Mouse (Mus musculus): Measurements from ENCODE around the gene Nedd1. TPM values are rescaled to one million over a fixed set of nuclear protein-coding genes. Genes with fewer than 3 reads are reported as not detected.

Nedd1 gene
- polyA plus RNA-seq (2015; fragmentation: Nextera tagmentation; extraction: Ambion mirVana) = 51.1 and 52.6 TPM in 2 replicates

DNA sequence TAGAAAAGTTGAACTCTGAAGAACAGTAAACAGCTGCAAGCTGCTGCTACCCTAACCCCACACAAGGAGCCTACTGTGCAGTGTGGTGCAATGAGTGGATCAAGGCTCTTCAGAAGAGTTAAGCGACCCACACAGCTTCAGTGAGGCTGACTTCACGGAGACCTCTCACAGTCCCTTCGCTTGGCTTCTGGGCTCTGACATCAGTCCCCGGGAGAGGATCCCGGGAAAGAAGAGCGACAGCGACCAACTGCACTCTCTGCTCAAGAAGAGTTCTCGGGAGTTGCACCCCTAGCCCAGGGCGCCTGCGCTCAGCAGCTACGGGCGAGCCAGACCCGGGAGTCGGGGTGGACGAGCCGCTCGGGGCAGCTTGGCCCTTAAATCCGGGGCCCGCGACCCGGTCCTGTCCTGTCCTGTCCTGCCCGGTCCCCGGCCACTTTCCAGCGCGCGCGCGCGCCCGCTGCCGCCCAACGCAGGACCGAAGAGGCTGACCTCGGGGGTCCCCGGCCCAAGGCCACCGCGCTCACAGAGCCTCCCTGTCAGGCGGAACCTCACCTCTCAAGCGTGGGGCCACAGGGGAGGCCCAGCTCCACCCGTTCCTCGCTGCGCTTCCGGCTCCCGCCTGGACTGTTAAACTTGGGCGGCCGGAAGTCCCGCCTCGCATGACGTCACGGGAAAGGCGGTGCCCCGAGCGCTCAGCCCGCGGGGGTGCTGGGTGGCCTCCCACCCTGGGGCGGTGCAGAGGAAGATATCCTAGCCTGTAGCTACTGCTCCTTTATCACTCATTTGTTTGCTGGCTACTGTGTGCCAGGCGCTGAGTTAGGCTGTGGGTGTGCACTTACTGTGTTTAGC lies at the start of gene Nedd1:
Nedd1 (minus strand) TSS at position 650 of the 849 bp plus-strand sequence.
- H3K27me3 ChIP-seq (ENCODE audit: insufficient read depth, low read length) = no peaks in the 10 kb centered on the region
- peak within 1 kb of the TSS; percentile 93 for H3K27ac ChIP-seq (ENCODE audit: low read length)
- H3K9ac ChIP-seq (replicated peaks; ENCODE audit: low read length) = peak within 1 kb of the TSS; percentile 88
- H3K4me2 ChIP-seq (replicated peaks; ENCODE audit: low read depth, low read length) = peak within 1 kb of the TSS; percentile 66
- H3K36me3 ChIP-seq (ENCODE audit: insufficient read depth, low read length) = no peaks in the 10 kb centered on the region; the same call in none of the 2 replicates
- ATAC-seq (ENCODE audit: low FRiP score, low TSS enrichment) = peak; percentile 99
- peaks cover 9% of the 10 kb centered on the region; the same call in 1 of the 2 replicates for H3K9me3 ChIP-seq (ENCODE audit: low read length)
- peak within 1 kb of the TSS; percentile 75 for H3K4me3 ChIP-seq (ENCODE audit: low read length)
- peaks cover 6% of the 10 kb centered on the region for H3K4me1 ChIP-seq (ENCODE audit: insufficient read depth, low read length)
- WGBS = under 1% methylated on average over 57 of the region's 57 CpGs

DNA sequence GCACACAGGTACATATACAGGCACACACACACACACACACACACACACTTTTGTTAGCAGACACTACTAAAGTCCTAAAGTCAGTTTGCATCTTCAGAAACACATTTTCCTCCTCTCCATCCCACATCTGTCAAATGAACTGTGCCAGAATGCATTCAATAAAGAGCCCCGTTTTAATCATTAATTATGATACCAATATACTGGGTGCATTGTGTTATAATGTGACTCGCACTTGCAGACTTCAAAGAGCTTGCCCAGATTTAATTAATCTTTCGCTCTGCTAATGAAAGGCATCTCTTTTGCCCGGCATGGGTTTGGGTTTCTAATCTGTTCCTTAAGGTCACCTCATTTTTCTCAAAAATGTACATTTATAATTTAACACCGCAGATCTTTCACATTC lies 32.1 kb upstream of the Nedd1 start:
- no peak for ATAC-seq (ENCODE audit: low FRiP score, low TSS enrichment)
- Histone ChIP-seq H3K9ac (replicated peaks; ENCODE audit: low read length) (no peak overlapping the region), H3K27ac (ENCODE audit: low read length) (no peak overlapping the region), H3K9me3 (ENCODE audit: low read length) (peaks cover 5% of the 10 kb centered on the region; the same call in 1 of the 2 replicates), H3K4me3 (ENCODE audit: low read length) (no peak overlapping the region), H3K27me3 (ENCODE audit: insufficient read depth, low read length) (no peaks in the 10 kb centered on the region), H3K4me1 (ENCODE audit: insufficient read depth, low read length) (no peaks in the 10 kb centered on the region), H3K4me2 (replicated peaks; ENCODE audit: low read depth, low read length) (no peak overlapping the region), H3K36me3 (ENCODE audit: insufficient read depth, low read length) (no peaks in the 10 kb centered on the region)
- WGBS = 94% methylated on average over 5 of the region's 5 CpGs

DNA sequence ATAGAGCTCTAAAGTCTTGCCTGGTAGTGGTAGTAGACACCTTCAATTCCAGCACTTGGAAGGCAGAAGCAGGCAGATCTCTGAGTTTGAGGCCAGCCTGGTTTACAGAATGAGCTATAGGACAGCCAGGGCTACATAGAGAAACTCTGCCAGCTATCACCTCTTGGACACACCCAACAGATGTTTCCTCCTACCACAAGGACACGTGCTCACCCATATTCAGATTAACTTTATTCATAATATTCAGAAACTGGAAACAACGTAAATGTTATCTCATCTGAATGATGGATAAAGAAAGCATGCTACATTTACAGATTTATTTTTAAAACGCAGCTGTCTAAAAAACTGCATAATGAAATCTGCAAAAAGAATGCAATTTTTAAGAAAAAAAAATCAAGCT lies 8.1 kb upstream of the Nedd1 start:
- WGBS = 86% methylated on average over 3 of the region's 3 CpGs
- no peak for ATAC-seq (ENCODE audit: low FRiP score, low TSS enrichment)
- no peak overlapping the region for H3K4me3 ChIP-seq (ENCODE audit: low read length)
- H3K4me1 ChIP-seq (ENCODE audit: insufficient read depth, low read length) = no peaks in the 10 kb centered on the region
- H3K9ac ChIP-seq (replicated peaks; ENCODE audit: low read length) = no peak overlapping the region
- no peak overlapping the region for H3K4me2 ChIP-seq (replicated peaks; ENCODE audit: low read depth, low read length)
- no peak overlapping the region for H3K27ac ChIP-seq (ENCODE audit: low read length)
- no peaks in the 10 kb centered on the region for H3K27me3 ChIP-seq (ENCODE audit: insufficient read depth, low read length)
- H3K36me3 ChIP-seq (ENCODE audit: insufficient read depth, low read length) = no peaks in the 10 kb centered on the region
- peaks cover 3% of the 10 kb centered on the region; the same call in 1 of the 2 replicates for H3K9me3 ChIP-seq (ENCODE audit: low read length)

DNA sequence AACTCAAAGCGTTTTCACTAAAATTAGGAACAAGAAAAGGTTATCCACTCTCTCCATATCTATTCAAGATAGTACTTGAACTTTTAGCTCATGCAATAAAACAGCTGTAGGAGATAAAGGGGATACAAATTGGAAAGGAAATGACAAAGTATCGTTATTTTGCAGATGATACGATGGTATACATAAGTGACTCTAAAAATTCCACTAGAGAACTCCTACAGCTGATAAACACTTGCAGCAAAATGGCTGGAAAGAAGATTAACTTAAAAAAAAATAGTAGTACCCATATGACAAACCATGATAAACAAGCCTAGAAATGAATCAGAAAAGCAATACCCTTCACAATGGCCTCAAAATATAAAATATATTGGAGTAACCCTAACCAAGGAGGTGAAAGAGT lies 6.5 kb upstream of the Nedd1 start:
- Histone ChIP-seq H3K4me1 (ENCODE audit: insufficient read depth, low read length) (no peaks in the 10 kb centered on the region), H3K4me3 (ENCODE audit: low read length) (no peak overlapping the region), H3K36me3 (ENCODE audit: insufficient read depth, low read length) (no peaks in the 10 kb centered on the region), H3K4me2 (replicated peaks; ENCODE audit: low read depth, low read length) (no peak overlapping the region), H3K27ac (ENCODE audit: low read length) (no peak overlapping the region), H3K9ac (replicated peaks; ENCODE audit: low read length) (no peak overlapping the region), H3K27me3 (ENCODE audit: insufficient read depth, low read length) (no peaks in the 10 kb centered on the region), H3K9me3 (ENCODE audit: low read length) (peaks cover 9% of the 10 kb centered on the region; the same call in 1 of the 2 replicates)
- WGBS = 83% methylated on average over 3 of the region's 3 CpGs
- no peak for ATAC-seq (ENCODE audit: low FRiP score, low TSS enrichment)

DNA sequence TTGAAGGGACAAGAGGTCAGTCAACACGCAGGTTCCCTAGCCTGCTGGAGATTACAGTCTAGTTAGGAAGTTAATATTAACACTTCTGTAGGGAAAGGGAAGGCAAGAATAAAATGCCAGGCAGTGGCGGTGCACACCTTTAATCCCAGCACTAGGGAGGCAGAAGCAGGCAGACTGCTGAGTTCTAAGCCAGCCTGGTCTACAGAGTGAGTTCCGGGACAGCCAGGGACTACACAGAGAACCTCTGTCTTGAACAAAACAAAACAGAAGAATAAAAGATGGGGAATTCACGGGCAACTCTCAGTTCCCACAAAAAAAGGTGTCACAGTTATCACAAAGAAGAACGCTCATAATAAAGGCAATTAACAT lies 384 bp upstream of the Nedd1 start:
- no peak for ATAC-seq (ENCODE audit: low FRiP score, low TSS enrichment)

DNA sequence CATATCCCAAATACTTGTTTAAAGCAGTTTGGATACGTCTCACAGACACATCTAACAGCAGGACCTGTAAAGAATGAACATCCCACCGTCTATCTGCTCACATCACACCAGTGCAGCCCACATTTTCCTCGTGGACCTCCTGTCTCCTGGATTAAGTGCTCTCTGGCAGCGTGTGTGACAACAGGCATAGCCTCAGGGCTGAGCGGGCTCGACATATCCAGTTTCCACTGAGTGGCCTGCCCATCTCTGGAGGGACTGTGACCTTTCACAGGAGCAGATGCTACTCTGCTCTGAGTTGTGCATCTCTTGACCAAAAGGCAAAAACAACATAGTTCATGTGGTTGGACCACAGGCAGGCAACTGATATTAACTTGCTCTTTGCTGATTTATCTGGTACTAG lies 23.2 kb downstream of the Nedd1 start:
- ATAC-seq (ENCODE audit: low FRiP score, low TSS enrichment) = no peak
- Histone ChIP-seq H3K27me3 (ENCODE audit: insufficient read depth, low read length) (no peaks in the 10 kb centered on the region), H3K36me3 (ENCODE audit: insufficient read depth, low read length) (peaks cover 28% of the 10 kb centered on the region), H3K4me3 (ENCODE audit: low read length) (no peak overlapping the region), H3K9ac (replicated peaks; ENCODE audit: low read length) (no peak overlapping the region), H3K4me1 (ENCODE audit: insufficient read depth, low read length) (no peaks in the 10 kb centered on the region), H3K27ac (ENCODE audit: low read length) (no peak overlapping the region), H3K4me2 (replicated peaks; ENCODE audit: low read depth, low read length) (no peak overlapping the region), H3K9me3 (ENCODE audit: low read length) (no peaks in the 10 kb centered on the region)
- WGBS = 48% methylated on average over 6 of the region's 6 CpGs

More for the DNA sequence above, 384 bp upstream of the Nedd1 start:
- peak overlapping the region; percentile 66 for H3K4me2 ChIP-seq (replicated peaks; ENCODE audit: low read depth, low read length)
- H3K9ac ChIP-seq (replicated peaks; ENCODE audit: low read length) = peak overlapping the region; percentile 88
- peaks cover 9% of the 10 kb centered on the region; the same call in 1 of the 2 replicates for H3K9me3 ChIP-seq (ENCODE audit: low read length)
- no peaks in the 10 kb centered on the region for H3K27me3 ChIP-seq (ENCODE audit: insufficient read depth, low read length)
- H3K36me3 ChIP-seq (ENCODE audit: insufficient read depth, low read length) = no peaks in the 10 kb centered on the region; the same call in none of the 2 replicates
- peaks cover 6% of the 10 kb centered on the region for H3K4me1 ChIP-seq (ENCODE audit: insufficient read depth, low read length)
- H3K27ac ChIP-seq (ENCODE audit: low read length) = peak overlapping the region; percentile 93
- peak overlapping the region; percentile 75 for H3K4me3 ChIP-seq (ENCODE audit: low read length)
- 41% methylated on average over 5 of the region's 5 CpGs for WGBS

DNA sequence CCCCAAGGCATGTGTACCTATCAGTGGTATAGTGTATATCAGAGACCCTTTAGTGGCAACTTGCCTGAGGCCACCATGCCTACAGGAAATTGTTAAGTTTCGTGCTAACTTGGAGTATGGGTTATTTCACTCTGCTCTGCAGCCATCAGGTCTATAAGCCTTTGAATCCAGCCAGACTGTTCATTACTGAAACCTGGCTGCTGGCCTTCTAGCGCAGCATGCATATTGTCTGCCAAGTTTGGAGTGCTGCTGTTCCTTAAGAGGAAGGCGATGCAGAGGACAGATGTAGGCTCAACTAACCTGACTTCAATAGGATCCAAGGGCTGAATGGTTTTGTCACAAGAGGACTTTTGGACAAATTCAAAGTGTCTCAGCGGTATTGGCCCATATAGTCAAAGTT lies 47.2 kb downstream of the Nedd1 start:
- Histone ChIP-seq H3K4me2 (replicated peaks; ENCODE audit: low read depth, low read length) (no peak overlapping the region), H3K36me3 (ENCODE audit: insufficient read depth, low read length) (no peaks in the 10 kb centered on the region), H3K27me3 (ENCODE audit: insufficient read depth, low read length) (no peaks in the 10 kb centered on the region), H3K9ac (replicated peaks; ENCODE audit: low read length) (no peak overlapping the region), H3K4me3 (ENCODE audit: low read length) (no peak overlapping the region), H3K4me1 (ENCODE audit: insufficient read depth, low read length) (no peaks in the 10 kb centered on the region), H3K9me3 (ENCODE audit: low read length) (no peaks in the 10 kb centered on the region), H3K27ac (ENCODE audit: low read length) (no peak overlapping the region)
- ATAC-seq (ENCODE audit: low FRiP score, low TSS enrichment) = no peak
- WGBS = 90% methylated on average over 4 of the region's 4 CpGs

DNA sequence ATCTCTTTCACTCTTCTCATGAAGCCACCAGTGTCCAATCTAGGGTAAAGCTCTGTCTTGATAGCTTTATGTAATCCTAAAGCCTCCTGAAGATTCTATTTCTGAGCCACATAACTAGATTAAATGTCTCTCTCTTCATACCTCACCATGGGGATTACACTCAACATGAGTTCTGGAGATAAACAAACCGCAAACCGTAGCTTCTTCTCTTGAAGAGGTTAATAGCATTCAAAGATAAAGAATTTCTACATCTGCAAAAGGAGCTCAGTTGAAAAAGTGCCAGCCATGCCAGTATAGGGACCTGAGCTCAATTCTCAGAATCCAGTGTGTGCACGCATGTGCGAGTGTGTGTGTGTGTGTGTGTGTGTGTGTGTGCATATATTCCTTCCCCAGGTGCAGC lies 50.3 kb downstream of the Nedd1 start:
- H3K36me3 ChIP-seq (ENCODE audit: insufficient read depth, low read length) = no peaks in the 10 kb centered on the region
- no peak for ATAC-seq (ENCODE audit: low FRiP score, low TSS enrichment)
- 92% methylated on average over 4 of the region's 4 CpGs for WGBS
- no peak overlapping the region for H3K9ac ChIP-seq (replicated peaks; ENCODE audit: low read length)
- H3K4me2 ChIP-seq (replicated peaks; ENCODE audit: low read depth, low read length) = no peak overlapping the region
- H3K27ac ChIP-seq (ENCODE audit: low read length) = no peak overlapping the region
- H3K27me3 ChIP-seq (ENCODE audit: insufficient read depth, low read length) = no peaks in the 10 kb centered on the region
- no peak overlapping the region for H3K4me3 ChIP-seq (ENCODE audit: low read length)
- no peaks in the 10 kb centered on the region for H3K4me1 ChIP-seq (ENCODE audit: insufficient read depth, low read length)
- H3K9me3 ChIP-seq (ENCODE audit: low read length) = no peaks in the 10 kb centered on the region

DNA sequence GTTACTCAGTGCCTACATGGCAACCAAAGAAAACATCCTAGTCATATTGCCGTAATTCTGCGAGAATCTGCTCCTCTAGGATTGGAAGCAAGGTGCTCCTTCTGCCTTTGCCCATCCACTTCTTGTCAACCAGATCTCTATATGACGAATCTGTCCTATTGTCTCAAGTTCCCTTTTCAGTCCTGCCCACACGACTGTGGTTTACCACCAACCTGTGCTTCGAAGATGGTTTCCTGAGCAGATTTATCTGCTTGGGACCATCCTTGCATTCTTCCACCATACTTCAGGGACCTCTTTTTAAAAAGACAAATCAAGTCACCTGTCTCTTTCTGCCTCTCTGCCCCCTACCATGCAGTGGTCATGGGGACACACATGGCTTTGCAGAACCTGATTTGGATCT lies 56.9 kb downstream of the Nedd1 start:
- H3K4me1 ChIP-seq (ENCODE audit: insufficient read depth, low read length) = no peaks in the 10 kb centered on the region
- no peak overlapping the region for H3K4me2 ChIP-seq (replicated peaks; ENCODE audit: low read depth, low read length)
- no peak overlapping the region for H3K27ac ChIP-seq (ENCODE audit: low read length)
- no peaks in the 10 kb centered on the region for H3K9me3 ChIP-seq (ENCODE audit: low read length)
- H3K27me3 ChIP-seq (ENCODE audit: insufficient read depth, low read length) = no peaks in the 10 kb centered on the region
- 84% methylated on average over 5 of the region's 5 CpGs for WGBS
- no peak overlapping the region for H3K9ac ChIP-seq (replicated peaks; ENCODE audit: low read length)
- no peak overlapping the region for H3K4me3 ChIP-seq (ENCODE audit: low read length)
- no peak for ATAC-seq (ENCODE audit: low FRiP score, low TSS enrichment)
- no peaks in the 10 kb centered on the region for H3K36me3 ChIP-seq (ENCODE audit: insufficient read depth, low read length)

DNA sequence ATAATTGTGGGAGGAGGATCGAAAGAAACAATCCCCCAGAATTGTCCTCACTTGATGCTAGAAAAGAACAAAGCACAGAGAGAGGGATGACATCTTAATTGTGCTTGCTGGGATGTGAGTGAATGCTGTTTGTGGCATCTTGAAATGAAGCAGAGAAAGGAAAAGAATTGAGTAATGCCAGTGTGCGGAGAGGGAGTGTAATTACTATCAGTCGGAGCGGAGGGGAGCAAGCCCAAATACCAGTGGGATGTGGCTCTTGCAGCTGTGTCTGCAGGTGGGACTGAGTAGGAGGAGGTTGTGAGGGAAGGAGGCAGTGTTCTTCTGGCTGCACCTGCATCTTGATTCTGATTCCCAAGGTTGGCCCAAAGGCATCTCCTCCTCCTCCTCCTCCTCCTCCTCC lies 69.0 kb downstream of the Nedd1 start:
- Histone ChIP-seq H3K4me1 (ENCODE audit: insufficient read depth, low read length) (no peaks in the 10 kb centered on the region), H3K4me2 (replicated peaks; ENCODE audit: low read depth, low read length) (no peak overlapping the region), H3K36me3 (ENCODE audit: insufficient read depth, low read length) (no peaks in the 10 kb centered on the region), H3K27me3 (ENCODE audit: insufficient read depth, low read length) (no peaks in the 10 kb centered on the region), H3K9ac (replicated peaks; ENCODE audit: low read length) (no peak overlapping the region), H3K27ac (ENCODE audit: low read length) (no peak overlapping the region), H3K9me3 (ENCODE audit: low read length) (no peaks in the 10 kb centered on the region), H3K4me3 (ENCODE audit: low read length) (no peak overlapping the region)
- ATAC-seq (ENCODE audit: low FRiP score, low TSS enrichment) = no peak
- 63% methylated on average over 4 of the region's 4 CpGs for WGBS

Measured in kidney, embryonic 16.5 days (tissue).